Mouse (Mus musculus) left cerebral cortex, adult 2 months (tissue): ENCODE data around the gene Sh3pxd2b. TPM values are rescaled to one million over a fixed set of nuclear protein-coding genes. Genes with fewer than 3 reads are reported as not detected.
A peak's percentile ranks its signal among the peaks of the same experiment; 100 is the strongest.

Source experiments
- DNase-seq, 2 experiments: peaks; one replicate each; pipeline ENCODE4 v3.0.0; 2021 to 2022; ENCODE audit warnings: low spot score in 2 of 2, mixed read lengths in 1 of 2; ENCODE audit errors: extremely low spot score in 1 of 2
- H3K27ac ChIP-seq: fragments of 200-600 bp; 2 replicates; pipeline ENCODE4 v1.8.1; 2022
- H3K4me3 ChIP-seq: fragments of 200-600 bp; 2 replicates; pipeline ENCODE4 v1.8.1; 2022
- CTCF ChIP-seq: fragments of 200-600 bp; IDR thresholded peaks from 2 replicates; pipeline ENCODE4 v1.8.1; 2022; ENCODE audit warnings: antibody characterized with exemption, mild to moderate bottlenecking, moderate library complexity
- intact Hi-C: fragments of 180-260 bp; cut with DNase I; formaldehyde crosslinking; loops from one replicate; pipeline ENCODE4 v1.15.1; 2025
- total RNA-seq, 2 experiments: library from RNA; stranded (reverse); gene quantifications; 2 replicates each; pipeline ENCODE4 v1.2.3; 2021

Gene Sh3pxd2b
- total RNA-seq, 2 experiments from 2014 or later, result 11.4 to 16.4 TPM

DNA sequence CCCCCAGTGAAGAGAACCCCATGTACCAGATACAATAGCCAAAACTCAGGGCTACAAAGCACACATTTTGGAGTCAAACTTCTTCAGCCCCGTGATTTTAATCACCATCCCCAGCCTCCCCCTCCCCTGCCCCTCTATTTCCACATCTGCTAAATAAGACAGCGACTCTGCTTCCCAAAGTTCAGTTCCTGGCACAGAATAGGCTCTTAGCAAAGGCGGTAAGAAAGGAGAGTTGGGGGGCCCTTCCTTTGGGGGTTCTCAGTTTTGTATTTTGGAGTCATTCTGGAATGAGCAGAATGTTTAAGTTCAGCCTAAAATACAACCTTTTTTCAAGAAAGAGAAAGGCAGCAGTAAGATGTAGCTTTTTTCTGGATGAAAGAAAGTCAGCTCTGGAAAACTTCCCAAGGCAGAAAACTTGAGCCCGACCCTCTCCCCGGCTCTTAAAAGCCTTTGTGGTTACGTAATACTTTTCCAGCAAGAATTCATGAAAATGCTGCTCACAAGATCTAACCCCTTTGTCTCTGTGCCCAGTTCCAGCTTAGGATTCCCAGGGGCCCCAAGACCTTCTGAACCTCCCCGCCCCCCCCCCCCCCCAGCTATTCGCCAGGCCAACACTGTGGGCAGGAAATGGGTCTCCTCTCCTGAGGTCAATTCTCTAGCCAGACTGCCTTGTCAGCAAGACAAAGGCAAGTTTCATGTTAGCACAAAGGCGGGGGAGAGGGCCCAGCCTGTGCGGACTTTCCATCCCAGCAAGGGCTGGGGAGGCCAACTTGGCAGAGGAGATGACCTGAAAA lies 35.9 kb downstream of the Sh3pxd2b start:
- Histone ChIP-seq H3K4me3 (no peak overlapping the region), H3K27ac (peak overlapping the region; percentile 7; the same call in 1 of the 2 replicates)
- no peak for TF ChIP-seq CTCF
- DNase-seq, result peak in 1 of 2 experiments; percentile 39
- intact Hi-C loops, result no loop called here

DNA sequence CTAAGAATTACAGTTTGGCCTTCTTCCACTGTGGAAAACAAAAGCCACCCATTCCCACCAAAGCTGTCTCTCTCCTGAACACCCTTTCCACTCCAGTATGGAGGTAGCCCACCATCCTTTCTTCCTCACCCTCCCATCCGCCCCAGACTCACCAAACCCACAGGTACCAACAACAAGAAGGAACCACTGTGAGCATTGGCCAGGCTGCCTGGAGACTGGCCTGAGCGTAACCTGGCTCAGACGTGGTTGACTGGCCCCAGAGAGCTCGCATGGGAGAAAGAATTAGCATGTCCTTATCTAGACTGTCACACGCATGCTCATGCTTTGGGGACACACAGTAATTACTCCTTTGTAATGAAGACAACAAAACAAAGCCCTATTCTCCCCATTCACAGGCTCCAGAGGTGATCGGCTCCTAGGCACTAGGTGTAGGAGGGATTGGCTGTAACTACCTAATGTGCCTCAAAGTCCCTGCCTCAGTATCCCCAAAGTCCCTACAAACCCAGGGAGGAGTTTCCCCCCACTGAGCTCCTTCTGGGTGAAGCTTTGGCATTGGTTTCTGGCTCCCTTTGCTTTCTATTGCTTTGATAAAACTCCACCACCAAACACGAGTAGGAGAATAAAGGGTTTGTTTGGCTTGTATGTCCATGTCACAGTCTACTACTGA lies 36.6 kb downstream of the Sh3pxd2b start:
- no peak for TF ChIP-seq CTCF
- DNase-seq, result no peak
- Histone ChIP-seq H3K27ac (peak overlapping the region; percentile 6; the same call in 1 of the 2 replicates), H3K4me3 (no peak overlapping the region)
- intact Hi-C loops, result no loop called here

DNA sequence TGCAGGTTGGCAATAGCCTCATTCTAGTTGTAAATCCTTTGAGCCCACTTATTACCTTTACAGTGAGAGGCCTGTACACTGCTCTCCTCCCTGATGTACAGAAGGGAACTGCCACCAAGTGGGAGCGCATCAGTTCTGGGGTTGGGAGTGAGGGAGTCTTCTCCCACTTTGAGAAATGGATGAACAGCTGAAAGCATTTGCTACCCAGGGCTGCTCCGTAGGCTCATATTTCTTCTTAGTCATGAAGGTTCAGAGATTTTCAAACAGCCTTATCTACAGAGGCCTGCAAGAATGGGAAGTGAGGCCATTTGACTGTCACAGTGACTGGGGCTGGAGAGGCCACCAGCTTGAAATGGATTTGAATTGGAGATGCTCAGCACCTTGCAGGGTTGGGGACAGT lies 38.4 kb downstream of the Sh3pxd2b start:
- DNase-seq, result no peak
- H3K27ac ChIP-seq, result no peak overlapping the region
- intact Hi-C loops, result no loop called here
- H3K4me3 ChIP-seq, result no peak overlapping the region
- no peak for TF ChIP-seq CTCF

DNA sequence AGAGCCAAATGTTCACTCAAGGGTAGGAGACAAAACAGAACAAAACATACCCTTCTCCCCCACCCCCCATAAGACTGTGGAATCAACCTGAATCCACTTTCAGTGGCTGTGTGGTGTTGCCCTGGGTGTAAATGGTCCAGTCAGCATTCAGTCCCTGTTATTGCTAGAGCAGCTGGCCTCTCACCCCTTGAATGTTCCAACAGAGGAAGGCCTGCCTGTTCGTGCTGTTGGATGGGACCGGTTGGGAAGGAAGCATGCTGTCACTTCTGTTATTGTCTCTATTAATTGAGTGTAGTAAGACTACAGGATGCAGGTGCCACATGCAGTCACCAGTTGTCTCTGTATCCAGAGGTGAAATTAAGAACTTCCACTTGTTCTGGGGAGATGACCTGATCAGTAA lies 40.4 kb downstream of the Sh3pxd2b start:
- H3K27ac ChIP-seq, result no peak overlapping the region
- no peak for TF ChIP-seq CTCF
- no peak for DNase-seq
- intact Hi-C loops, result no loop called here
- no peak overlapping the region for H3K4me3 ChIP-seq

DNA sequence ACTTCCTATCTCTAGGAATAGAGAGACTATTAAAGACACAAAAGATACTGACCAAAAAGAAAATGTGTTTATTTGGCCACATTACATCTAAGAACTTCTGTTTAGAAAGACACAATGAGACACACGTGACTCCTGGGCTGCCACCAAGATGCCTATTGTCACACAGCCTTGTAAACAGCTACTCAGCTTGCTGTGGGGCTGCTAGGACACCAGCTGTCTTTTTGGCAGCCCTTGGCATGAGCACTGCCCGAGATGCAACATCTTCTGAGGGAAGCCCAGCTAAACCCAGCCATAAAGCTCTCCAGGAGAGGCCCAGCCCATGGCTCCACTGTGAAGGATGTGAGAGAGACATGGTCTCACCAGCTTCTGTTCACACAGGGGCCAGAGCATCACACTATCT lies 45.5 kb downstream of the Sh3pxd2b start:
- TF ChIP-seq CTCF, result no peak
- no peak overlapping the region for H3K4me3 ChIP-seq
- no peak overlapping the region for H3K27ac ChIP-seq
- DNase-seq, result no peak
- intact Hi-C loops, result no loop called here

DNA sequence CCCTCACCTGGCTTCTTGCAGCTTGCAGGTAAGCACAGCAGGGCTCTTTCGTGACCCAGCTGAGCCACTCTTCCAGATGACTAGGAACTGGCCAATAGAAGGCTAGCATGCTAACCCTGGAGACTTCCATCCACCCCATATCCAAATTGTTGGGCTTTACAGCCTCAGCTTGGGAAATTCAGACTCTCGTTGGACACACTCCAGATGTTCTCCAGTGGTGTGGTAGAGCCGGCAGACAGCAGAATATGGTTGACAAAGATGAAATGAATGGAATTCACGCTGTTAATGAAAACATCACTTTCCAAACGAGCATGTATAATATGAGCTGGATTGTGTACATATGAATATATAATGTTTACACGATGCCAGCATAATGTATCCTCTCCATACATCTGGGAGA lies 48.2 kb downstream of the Sh3pxd2b start:
- Histone ChIP-seq H3K27ac (no peak overlapping the region), H3K4me3 (no peak overlapping the region)
- no peak for DNase-seq
- intact Hi-C loops, result no loop called here
- TF ChIP-seq CTCF, result no peak

DNA sequence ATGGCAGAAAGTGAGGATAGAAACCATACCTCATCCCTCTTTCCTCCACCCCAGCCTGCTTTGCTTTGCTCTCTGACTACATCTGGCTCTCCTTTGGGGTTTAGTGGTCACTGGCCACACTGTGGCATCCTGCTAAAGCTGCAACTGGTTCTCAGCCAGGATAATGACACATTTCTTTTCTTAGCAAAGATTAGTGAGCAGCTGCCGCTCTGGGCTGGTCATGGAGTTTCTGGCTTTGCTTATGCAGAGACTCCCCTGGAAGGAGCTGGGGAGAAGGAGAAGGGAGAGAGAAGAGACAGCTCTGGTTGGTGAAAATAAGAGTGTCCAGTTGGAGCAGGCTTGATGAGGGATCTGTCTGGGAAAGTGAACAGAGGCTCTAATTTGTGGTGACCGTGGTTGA lies 50.8 kb downstream of the Sh3pxd2b start:
- no peak overlapping the region for H3K27ac ChIP-seq
- intact Hi-C loops, result no loop called here
- no peak for TF ChIP-seq CTCF

DNA sequence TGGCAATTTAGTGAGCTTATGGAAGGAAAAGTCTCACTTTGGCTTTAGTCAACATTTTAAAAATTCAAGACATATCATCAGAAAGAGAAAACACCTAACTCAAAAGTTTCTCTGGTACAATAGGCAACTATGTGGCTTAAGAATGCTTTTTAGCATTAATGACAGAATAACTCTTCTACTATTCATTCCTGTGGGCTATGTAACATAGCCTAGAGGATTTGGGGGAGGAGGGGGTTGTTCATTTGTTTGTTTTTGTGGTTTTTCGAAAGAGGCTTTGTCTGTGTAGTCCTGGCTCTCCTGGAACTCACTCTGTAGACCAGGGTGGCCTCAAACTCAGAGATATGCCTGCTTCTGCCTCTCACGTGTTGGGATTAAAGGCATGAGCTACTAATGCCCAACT lies 51.6 kb downstream of the Sh3pxd2b start:
- no peak overlapping the region for H3K27ac ChIP-seq
- no peak overlapping the region for H3K4me3 ChIP-seq
- intact Hi-C loops, result no loop called here
- DNase-seq, result no peak
- TF ChIP-seq CTCF, result no peak

More for the DNA sequence above, 50.8 kb downstream of the Sh3pxd2b start:
- H3K4me3 ChIP-seq, result no peak overlapping the region
- DNase-seq, result no peak

DNA sequence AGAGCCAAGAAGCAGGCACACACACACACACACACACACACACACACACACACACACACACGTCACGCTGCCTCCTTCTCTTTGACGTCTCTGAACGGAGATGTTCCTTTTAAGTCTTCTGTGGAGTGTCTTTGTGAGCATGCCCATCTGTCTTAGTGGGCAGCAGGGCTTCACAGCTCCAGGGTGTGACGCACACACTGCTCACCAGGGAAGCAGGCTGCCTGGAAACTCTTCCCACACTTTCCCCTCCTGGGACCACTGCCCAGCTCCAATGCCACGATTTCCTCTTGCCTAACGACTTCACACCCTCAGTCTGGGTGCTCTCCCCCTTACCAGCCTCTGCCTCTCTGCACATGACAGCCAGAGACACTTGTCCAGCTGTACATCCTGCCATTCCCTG lies 55.1 kb downstream of the Sh3pxd2b start:
- intact Hi-C loops, result loop anchor here (1.0 to 2.0 kb wide), 4 partner anchors 48 to 103 kb away; no protein-coding TSS in a partner anchor
- no peak overlapping the region for H3K4me3 ChIP-seq
- TF ChIP-seq CTCF, result no peak
- 0 out of 2 replicates have a peak overlapping the region, but pooled peaks have one; percentile 32 for H3K27ac ChIP-seq
- peak; percentile 58 to 85 for DNase-seq

DNA sequence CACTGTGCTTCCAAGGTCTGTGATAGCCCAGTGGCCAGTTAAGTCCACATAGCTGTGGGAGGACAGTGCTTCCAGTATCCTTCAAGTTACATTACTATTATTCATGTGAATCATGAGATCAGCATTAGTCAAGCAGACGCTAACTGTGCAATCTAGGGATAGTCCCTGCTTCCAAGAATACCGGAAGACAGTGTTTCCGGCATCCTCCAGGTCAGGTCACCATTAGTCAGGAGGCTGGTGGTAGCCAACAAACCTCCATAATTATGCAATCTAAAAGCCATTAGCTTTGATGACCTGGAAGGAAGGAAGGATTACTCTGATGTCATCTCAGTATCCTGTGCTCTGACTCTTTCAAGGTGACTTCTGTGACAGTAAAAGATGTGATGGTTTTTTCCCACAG lies 57.1 kb downstream of the Sh3pxd2b start:
- intact Hi-C loops, result no loop called here
- DNase-seq, result no peak
- no peak overlapping the region for H3K4me3 ChIP-seq
- TF ChIP-seq CTCF, result no peak
- no peak overlapping the region for H3K27ac ChIP-seq

DNA sequence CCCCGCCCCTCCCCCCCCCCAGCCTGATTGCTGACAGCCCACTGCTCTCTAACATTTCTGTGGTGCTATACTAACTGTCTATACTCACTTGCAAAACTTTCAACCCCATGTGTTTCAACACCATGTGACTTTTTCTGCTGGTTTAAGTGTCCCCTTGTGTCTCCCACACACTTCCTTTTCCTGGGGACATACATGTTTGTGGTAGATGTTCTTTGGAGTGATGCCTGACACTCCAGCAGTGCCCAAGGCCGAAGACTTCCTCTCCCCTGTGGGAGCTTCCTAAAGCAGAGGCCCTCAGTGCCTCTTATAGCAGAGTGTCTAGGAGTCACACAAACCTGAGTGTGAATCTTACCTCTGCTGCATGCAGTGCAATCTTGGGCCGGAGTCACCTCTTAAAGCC lies 60.2 kb downstream of the Sh3pxd2b start:
- DNase-seq, result no peak
- no peak overlapping the region for H3K27ac ChIP-seq
- no peak overlapping the region for H3K4me3 ChIP-seq
- no peak for TF ChIP-seq CTCF
- intact Hi-C loops, result no loop called here

DNA sequence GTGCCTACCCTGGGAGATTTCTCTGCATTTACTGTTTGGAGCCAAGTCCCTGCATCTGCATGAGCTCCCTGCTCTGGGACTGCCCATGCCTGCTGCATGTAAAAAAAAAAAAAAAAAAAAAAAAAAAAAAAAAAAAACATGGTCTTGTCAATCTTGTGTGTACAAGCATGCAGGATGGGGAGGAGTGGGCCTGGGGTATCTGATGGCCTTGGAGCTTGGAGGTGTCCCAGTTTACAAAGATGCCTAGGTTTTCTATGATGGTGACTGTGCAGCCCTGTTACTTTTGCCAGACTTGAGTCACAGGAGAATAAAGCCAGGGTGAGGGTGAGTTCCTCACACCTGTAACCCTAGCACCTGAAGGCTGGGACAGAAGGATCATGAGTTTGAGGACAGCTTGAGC lies 61.4 kb downstream of the Sh3pxd2b start:
- TF ChIP-seq CTCF, result no peak
- DNase-seq, result no peak
- no peak overlapping the region for H3K4me3 ChIP-seq
- intact Hi-C loops, result no loop called here
- H3K27ac ChIP-seq, result no peak overlapping the region
